Mouse (Mus musculus) heart, embryonic 15.5 days (tissue): ENCODE results near the gene Ankrd54. TPM values are rescaled to one million over a fixed set of nuclear protein-coding genes. Genes with fewer than 3 reads are reported as not detected.

Experiments used
- ATAC-seq: fragments of 200-750 bp; cut with Nextera tagmentation; replicated peaks from 2 replicates; pipeline ENCODE4 v1.8.0; 2017; ENCODE audit warnings: low read depth, moderate TSS enrichment; ENCODE audit not compliant: insufficient number of reproducible peaks, insufficient read depth, low FRiP score
- H3K27ac ChIP-seq: fragments of 300-500 bp; sonication (generic); 2 replicates; pipeline ENCODE4 v1.5.1; 2015; ENCODE audit warnings: mild to moderate bottlenecking, inconsistent platforms
- H3K27me3 ChIP-seq: fragments of 300-500 bp; sonication (generic); 2 replicates; pipeline ENCODE4 v1.6.1; 2015; ENCODE audit warnings: inconsistent platforms
- H3K36me3 ChIP-seq: fragments of 300-500 bp; sonication (generic); 2 replicates; pipeline ENCODE4 v1.6.1; 2015; ENCODE audit warnings: mild to moderate bottlenecking, inconsistent platforms
- H3K4me1 ChIP-seq: fragments of 300-500 bp; sonication (generic); replicated peaks from 2 replicates; pipeline ENCODE4 v1.6.1; 2015; ENCODE audit warnings: inconsistent platforms
- H3K4me2 ChIP-seq: fragments of 300-500 bp; sonication (generic); 2 replicates; pipeline ENCODE4 v1.6.1; 2015; ENCODE audit warnings: inconsistent platforms, mild to moderate bottlenecking, moderate library complexity
- H3K4me3 ChIP-seq: fragments of 300-500 bp; sonication (generic); 2 replicates; pipeline ENCODE4 v1.5.1; 2015; ENCODE audit warnings: mild to moderate bottlenecking, inconsistent platforms
- H3K9ac ChIP-seq: fragments of 300-500 bp; sonication (generic); 2 replicates; pipeline ENCODE4 v1.6.1; 2015; ENCODE audit warnings: mild to moderate bottlenecking, inconsistent platforms
- H3K9me3 ChIP-seq: fragments of 300-500 bp; sonication (generic); replicated peaks from 2 replicates; pipeline ENCODE4 v1.6.1; 2016; ENCODE audit warnings: inconsistent platforms
- WGBS: fragments of 180-500 bp; shearing (Covaris S2); methylation state at CpG from one replicate; pipeline ENCODE4 v1.1.7; 2015; ENCODE audit warnings: mixed read lengths; 5-methylcytosine and 5-hydroxymethylcytosine counted together
- polyA plus RNA-seq: library from polyadenylated mRNA; unstranded; fragments of >200 nt; fragmentation: Nextera tagmentation; extraction: Ambion mirVana; gene quantifications from 2 replicates; pipeline ENCODE4 v1.2.1, GENCODE M21; 2015

Ankrd54 gene
- polyA plus RNA-seq, 1 experiment from 2014 or later = 20.4 TPM

GRCm38 (mm10) chr15:79100391-79100790, 37.7 kb upstream of the Ankrd54 start:
- no peak overlapping the region for H3K4me2 ChIP-seq
- H3K4me1 ChIP-seq = peaks cover 61% of the 10 kb centered on the region
- H3K36me3 ChIP-seq = no peaks in the 10 kb centered on the region
- peak overlapping the region; percentile 55; the same call in 1 of the 2 replicates for H3K27ac ChIP-seq
- no peak overlapping the region for H3K4me3 ChIP-seq
- no peaks in the 10 kb centered on the region for H3K9me3 ChIP-seq
- H3K9ac ChIP-seq = no peak overlapping the region
- no peaks in the 10 kb centered on the region for H3K27me3 ChIP-seq
- ATAC-seq = no peak
- WGBS = 68% methylated on average over 4 of the region's 4 CpGs

GRCm38 (mm10) chr15:79099456-79099855, 36.8 kb upstream of the Ankrd54 start:
- H3K4me2 ChIP-seq = no peak overlapping the region
- no peak overlapping the region for H3K9ac ChIP-seq
- peak overlapping the region; percentile 97 for H3K27ac ChIP-seq
- no peaks in the 10 kb centered on the region for H3K27me3 ChIP-seq
- peaks cover 61% of the 10 kb centered on the region for H3K4me1 ChIP-seq
- H3K4me3 ChIP-seq = no peak overlapping the region
- ATAC-seq = no peak; the same call in 1 of the 2 replicates
- no peaks in the 10 kb centered on the region for H3K9me3 ChIP-seq
- WGBS = 53% methylated on average over 4 of the region's 4 CpGs
- peaks cover 1% of the 10 kb centered on the region for H3K36me3 ChIP-seq

DNA sequence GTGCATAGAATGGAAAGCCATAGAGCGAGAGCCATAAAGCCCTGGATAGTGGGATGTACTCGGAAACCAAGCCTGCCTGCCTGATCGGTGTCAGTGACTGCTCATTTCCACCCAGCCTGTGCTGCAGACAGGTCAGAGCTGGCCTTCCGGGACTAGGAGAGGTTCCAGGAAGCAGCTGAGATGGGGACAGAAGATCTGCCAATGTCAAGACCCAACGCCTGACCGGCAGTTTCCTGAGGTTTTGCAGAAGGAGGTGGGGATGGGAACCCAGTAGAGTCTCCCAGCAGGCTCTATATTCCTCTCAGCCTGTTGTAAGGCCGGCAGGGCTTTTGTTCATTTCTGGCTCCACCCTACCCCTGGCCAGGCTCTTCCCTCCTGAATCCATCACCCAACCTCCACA, 36.2 kb upstream of the Ankrd54 start:
- no peak overlapping the region for H3K4me2 ChIP-seq
- no peak overlapping the region for H3K4me3 ChIP-seq
- ATAC-seq = no peak; the same call in 1 of the 2 replicates
- WGBS = 24% methylated on average over 7 of the region's 7 CpGs
- H3K36me3 ChIP-seq = peaks cover 7% of the 10 kb centered on the region
- H3K9ac ChIP-seq = no peak overlapping the region
- peak overlapping the region; percentile 97 for H3K27ac ChIP-seq
- peaks cover 61% of the 10 kb centered on the region for H3K4me1 ChIP-seq
- H3K27me3 ChIP-seq = no peaks in the 10 kb centered on the region
- no peaks in the 10 kb centered on the region for H3K9me3 ChIP-seq

GRCm38 (mm10) chr15:79098220-79098619, 35.5 kb upstream of the Ankrd54 start:
- Histone ChIP-seq H3K9me3 (no peaks in the 10 kb centered on the region), H3K27ac (peak overlapping the region; percentile 97), H3K4me2 (peak overlapping the region; percentile 32; the same call in 1 of the 2 replicates), H3K27me3 (no peaks in the 10 kb centered on the region), H3K4me3 (no peak overlapping the region), H3K36me3 (peaks cover 14% of the 10 kb centered on the region), H3K9ac (peak overlapping the region; percentile 26; the same call in 1 of the 2 replicates), H3K4me1 (peaks cover 61% of the 10 kb centered on the region)
- no peak for ATAC-seq
- WGBS = 44% methylated on average over 5 of the region's 5 CpGs

GRCm38 (mm10) chr15:79097611-79098025, 34.9 kb upstream of the Ankrd54 start:
- H3K36me3 ChIP-seq = peaks cover 18% of the 10 kb centered on the region
- H3K27ac ChIP-seq = peak overlapping the region; percentile 97
- peaks cover 61% of the 10 kb centered on the region for H3K4me1 ChIP-seq
- peak; percentile 90 for ATAC-seq
- WGBS = 9% methylated on average over 6 of the region's 6 CpGs
- H3K9ac ChIP-seq = peak overlapping the region; percentile 31
- H3K27me3 ChIP-seq = no peaks in the 10 kb centered on the region
- H3K4me2 ChIP-seq = peak overlapping the region; percentile 32
- no peak overlapping the region for H3K4me3 ChIP-seq
- no peaks in the 10 kb centered on the region for H3K9me3 ChIP-seq

- no peak for ATAC-seq
- no peaks in the 10 kb centered on the region for H3K9me3 ChIP-seq
- peak overlapping the region; percentile 31; the same call in 1 of the 2 replicates for H3K9ac ChIP-seq
- H3K4me3 ChIP-seq = no peak overlapping the region
- H3K4me2 ChIP-seq = peak overlapping the region; percentile 32
- peaks cover 61% of the 10 kb centered on the region for H3K4me1 ChIP-seq
- H3K36me3 ChIP-seq = peaks cover 23% of the 10 kb centered on the region
- WGBS = 16% methylated on average over 2 of the region's 2 CpGs
- peak overlapping the region; percentile 97 for H3K27ac ChIP-seq
- no peaks in the 10 kb centered on the region for H3K27me3 ChIP-seq
Observed at GRCm38 (mm10) chr15:79097135-79097534, 34.4 kb upstream of the Ankrd54 start.

GRCm38 (mm10) chr15:79096556-79096955, 33.9 kb upstream of the Ankrd54 start:
- Histone ChIP-seq H3K9ac (no peak overlapping the region), H3K27ac (peak overlapping the region; percentile 97), H3K27me3 (no peaks in the 10 kb centered on the region), H3K9me3 (no peaks in the 10 kb centered on the region), H3K4me3 (no peak overlapping the region), H3K36me3 (peaks cover 26% of the 10 kb centered on the region), H3K4me1 (peaks cover 55% of the 10 kb centered on the region), H3K4me2 (0 out of 2 replicates have a peak overlapping the region, but pooled peaks have one; percentile 32)
- no peak for ATAC-seq
- WGBS = 42% methylated on average over 3 of the region's 3 CpGs

DNA sequence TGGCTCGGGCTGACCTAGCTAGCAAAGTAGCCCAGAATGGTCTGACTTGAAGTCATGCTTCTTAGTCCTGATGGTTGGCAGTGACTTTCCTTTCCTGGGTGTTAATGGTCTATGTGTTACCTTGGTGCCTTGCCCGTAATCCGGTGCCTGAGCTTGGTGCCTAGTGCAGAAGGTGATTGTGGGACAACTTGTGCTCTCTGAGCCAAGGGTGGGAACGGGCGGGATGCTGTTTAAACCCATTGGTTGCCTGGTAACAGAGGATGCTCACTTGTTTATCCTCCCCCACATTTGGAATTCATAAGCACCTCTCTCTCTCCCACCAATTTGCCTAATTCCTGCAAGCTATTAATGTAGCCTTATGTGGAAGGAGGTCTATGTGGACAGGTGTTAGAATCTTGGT, 32.8 kb upstream of the Ankrd54 start:
- Histone ChIP-seq H3K27ac (no peak overlapping the region), H3K36me3 (peaks cover 36% of the 10 kb centered on the region), H3K9me3 (no peaks in the 10 kb centered on the region), H3K4me2 (no peak overlapping the region), H3K4me3 (no peak overlapping the region), H3K4me1 (peaks cover 44% of the 10 kb centered on the region), H3K9ac (no peak overlapping the region), H3K27me3 (no peaks in the 10 kb centered on the region)
- no peak for ATAC-seq
- WGBS = 89% methylated on average over 5 of the region's 5 CpGs

DNA sequence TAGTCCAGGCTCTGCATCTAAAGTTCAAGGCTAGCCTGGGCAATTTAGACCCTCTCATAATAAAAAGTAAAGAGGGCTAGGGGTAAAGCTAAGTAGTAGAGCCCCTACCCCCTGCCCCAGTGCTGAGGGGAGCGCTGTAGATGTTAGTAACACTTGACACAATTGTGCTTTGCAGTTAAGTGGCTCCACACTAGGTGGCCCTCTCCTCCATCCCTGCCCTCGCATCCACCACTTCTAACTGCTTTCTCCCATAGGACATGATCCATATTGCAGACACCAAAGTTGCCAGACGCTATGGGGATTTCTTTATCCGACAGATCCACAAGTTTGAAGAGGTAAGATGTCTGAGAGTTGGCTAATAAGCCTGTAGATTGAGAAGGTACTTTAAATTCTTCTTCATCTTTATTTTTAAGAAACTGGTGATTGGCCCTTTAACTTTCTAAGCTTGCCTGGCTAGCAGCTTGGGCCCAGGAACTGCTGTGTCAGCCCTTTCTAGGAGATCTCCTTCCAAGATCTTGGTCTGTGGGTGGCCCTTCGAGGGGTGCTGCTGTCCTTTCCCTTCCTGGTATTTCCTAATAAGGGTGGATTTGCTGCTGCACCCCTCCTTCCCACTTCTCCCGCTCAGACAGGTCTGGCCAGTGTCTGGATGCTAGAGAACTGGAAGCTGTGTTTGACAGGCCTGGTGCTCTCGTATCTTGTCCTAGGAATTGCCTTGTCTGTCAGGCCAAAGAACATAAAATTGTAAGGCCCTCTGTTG, 30.6 kb upstream of the Ankrd54 start:
- Histone ChIP-seq H3K27me3 (no peaks in the 10 kb centered on the region), H3K9ac (no peak overlapping the region), H3K4me1 (peaks cover 22% of the 10 kb centered on the region), H3K9me3 (no peaks in the 10 kb centered on the region), H3K4me3 (no peak overlapping the region), H3K27ac (no peak overlapping the region), H3K36me3 (peaks cover 55% of the 10 kb centered on the region), H3K4me2 (no peak overlapping the region)
- ATAC-seq = no peak
- 43% methylated on average over 7 of the region's 7 CpGs for WGBS

GRCm38 (mm10) chr15:79092284-79092683, 29.6 kb upstream of the Ankrd54 start:
- Histone ChIP-seq H3K27ac (no peak overlapping the region), H3K27me3 (no peaks in the 10 kb centered on the region), H3K4me3 (no peak overlapping the region), H3K4me2 (no peak overlapping the region), H3K9me3 (no peaks in the 10 kb centered on the region), H3K4me1 (peaks cover 12% of the 10 kb centered on the region), H3K9ac (no peak overlapping the region), H3K36me3 (peaks cover 62% of the 10 kb centered on the region)
- 85% methylated on average over 6 of the region's 6 CpGs for WGBS
- ATAC-seq = no peak

GRCm38 (mm10) chr15:79079567-79079966, 16.9 kb upstream of the Ankrd54 start:
- Histone ChIP-seq H3K27ac (no peak overlapping the region), H3K9me3 (no peaks in the 10 kb centered on the region), H3K36me3 (peaks cover 75% of the 10 kb centered on the region), H3K4me1 (peaks cover 11% of the 10 kb centered on the region), H3K27me3 (no peaks in the 10 kb centered on the region), H3K4me3 (no peak overlapping the region), H3K9ac (no peak overlapping the region), H3K4me2 (no peak overlapping the region)
- ATAC-seq = no peak
- 97% methylated on average over 7 of the region's 7 CpGs for WGBS
